Mouse (Mus musculus): ENCODE results near the gene Clec4n. TPM values are rescaled to one million over a fixed set of nuclear protein-coding genes. Genes with fewer than 3 reads are reported as not detected.
"Not testable (repeated sequence)": the region's sequence is repeated elsewhere in the genome, so short reads cannot be mapped to it uniquely, and the experiment has no call there.

Clec4n gene
- polyA plus RNA-seq (2015; fragmentation: Nextera tagmentation; extraction: Ambion mirVana): 2.7 and 3.6 TPM in 2 replicates

- no peak within 1 kb of the TSS for H3K4me2 ChIP-seq
- no peak within 1 kb of the TSS for H3K4me3 ChIP-seq (replicated peaks)
- no peaks in the 10 kb centered on the region for H3K4me1 ChIP-seq
- H3K27ac ChIP-seq: no peak within 1 kb of the TSS
- 69% methylated on average over 3 of the region's 3 CpGs for WGBS
- H3K9ac ChIP-seq: no peak within 1 kb of the TSS
- no peaks in the 10 kb centered on the region for H3K27me3 ChIP-seq
- no peaks in the 10 kb centered on the region for H3K9me3 ChIP-seq (replicated peaks)
- no peak for ATAC-seq (replicated peaks; ENCODE audit: low FRiP score)
- H3K36me3 ChIP-seq: no peaks in the 10 kb centered on the region
Observed at GRCm38 (mm10) chr6:123229644-123230043, at the start of gene Clec4n. Gene Clec4n, plus strand, starts transcription at chr6:123229843.

- H3K27ac ChIP-seq; H3K36me3 ChIP-seq; H3K9me3 ChIP-seq (replicated peaks); H3K27me3 ChIP-seq; H3K4me1 ChIP-seq; ATAC-seq (replicated peaks; ENCODE audit: low FRiP score); H3K4me3 ChIP-seq (replicated peaks); H3K4me2 ChIP-seq; H3K9ac ChIP-seq: not testable (repeated sequence)
- 71% methylated on average over 2 of the region's 2 CpGs for WGBS
Observed at GRCm38 (mm10) chr6:123184862-123185261, 44.8 kb upstream of the Clec4n start.

GRCm38 (mm10) chr6:123207187-123208076, 22.2 kb upstream of the Clec4n start:
- no peak for ATAC-seq (replicated peaks; ENCODE audit: low FRiP score)

GRCm38 (mm10) chr6:123208077-123208439, 21.6 kb upstream of the Clec4n start:
- not testable (repeated sequence) for H3K4me2 ChIP-seq; ATAC-seq (replicated peaks; ENCODE audit: low FRiP score); H3K4me3 ChIP-seq (replicated peaks); H3K4me1 ChIP-seq; H3K9me3 ChIP-seq (replicated peaks); H3K27me3 ChIP-seq; H3K9ac ChIP-seq; H3K27ac ChIP-seq; H3K36me3 ChIP-seq

More at GRCm38 (mm10) chr6:123207187-123208076, 22.2 kb upstream of the Clec4n start:
- no peak overlapping the region for H3K4me2 ChIP-seq
- no peak overlapping the region for H3K4me3 ChIP-seq (replicated peaks)
- no peak overlapping the region for H3K27ac ChIP-seq
- no peaks in the 10 kb centered on the region for H3K36me3 ChIP-seq
- H3K27me3 ChIP-seq: no peaks in the 10 kb centered on the region
- H3K9me3 ChIP-seq (replicated peaks): no peaks in the 10 kb centered on the region
- WGBS: 84% methylated on average over 1 of the region's 1 CpGs
- H3K4me1 ChIP-seq: no peaks in the 10 kb centered on the region
- no peak overlapping the region for H3K9ac ChIP-seq

GRCm38 (mm10) chr6:123211726-123212125, 17.9 kb upstream of the Clec4n start:
- no peak for ATAC-seq (replicated peaks; ENCODE audit: low FRiP score)
- H3K9ac ChIP-seq: no peak overlapping the region
- H3K4me2 ChIP-seq: no peak overlapping the region

GRCm38 (mm10) chr6:123227519-123228166, 2.0 kb upstream of the Clec4n start:
- ATAC-seq (replicated peaks; ENCODE audit: low FRiP score): no peak
- WGBS: 72% methylated on average over 2 of the region's 2 CpGs
- Histone ChIP-seq H3K36me3 (no peaks in the 10 kb centered on the region), H3K9me3 (replicated peaks) (no peaks in the 10 kb centered on the region), H3K4me3 (replicated peaks) (no peak overlapping the region), H3K4me2 (no peak overlapping the region), H3K27ac (no peak overlapping the region), H3K9ac (no peak overlapping the region), H3K27me3 (no peaks in the 10 kb centered on the region), H3K4me1 (no peaks in the 10 kb centered on the region)

More at GRCm38 (mm10) chr6:123211726-123212125, 17.9 kb upstream of the Clec4n start:
- WGBS: 79% methylated on average over 1 of the region's 1 CpGs
- Histone ChIP-seq H3K27ac (no peak overlapping the region), H3K9me3 (replicated peaks) (no peaks in the 10 kb centered on the region), H3K27me3 (no peaks in the 10 kb centered on the region), H3K4me1 (no peaks in the 10 kb centered on the region), H3K36me3 (no peaks in the 10 kb centered on the region), H3K4me3 (replicated peaks) (no peak overlapping the region)

- Histone ChIP-seq H3K27ac (no peak overlapping the region), H3K4me3 (replicated peaks) (no peak overlapping the region), H3K9me3 (replicated peaks) (no peaks in the 10 kb centered on the region), H3K27me3 (no peaks in the 10 kb centered on the region), H3K9ac (no peak overlapping the region), H3K4me1 (no peaks in the 10 kb centered on the region), H3K36me3 (no peaks in the 10 kb centered on the region), H3K4me2 (no peak overlapping the region)
- 68% methylated on average over 2 of the region's 2 CpGs for WGBS
- no peak for ATAC-seq (replicated peaks; ENCODE audit: low FRiP score)
Observed at GRCm38 (mm10) chr6:123231149-123231548, 1.5 kb downstream of the Clec4n start.

- Histone ChIP-seq H3K4me1 (no peaks in the 10 kb centered on the region), H3K36me3 (no peaks in the 10 kb centered on the region), H3K9ac (no peak overlapping the region), H3K27ac (no peak overlapping the region), H3K9me3 (replicated peaks) (no peaks in the 10 kb centered on the region), H3K27me3 (no peaks in the 10 kb centered on the region), H3K4me3 (replicated peaks) (no peak overlapping the region), H3K4me2 (no peak overlapping the region)
- no peak for ATAC-seq (replicated peaks; ENCODE audit: low FRiP score)
Observed at GRCm38 (mm10) chr6:123237582-123237981, 7.9 kb downstream of the Clec4n start.

GRCm38 (mm10) chr6:123244201-123244600, 14.6 kb downstream of the Clec4n start:
- no peak overlapping the region for H3K4me2 ChIP-seq
- H3K4me1 ChIP-seq: no peaks in the 10 kb centered on the region
- no peaks in the 10 kb centered on the region for H3K36me3 ChIP-seq
- H3K27me3 ChIP-seq: no peaks in the 10 kb centered on the region
- H3K4me3 ChIP-seq (replicated peaks): no peak overlapping the region
- no peak overlapping the region for H3K9ac ChIP-seq
- 89% methylated on average over 5 of the region's 5 CpGs for WGBS
- ATAC-seq (replicated peaks; ENCODE audit: low FRiP score): no peak
- H3K9me3 ChIP-seq (replicated peaks): no peaks in the 10 kb centered on the region
- H3K27ac ChIP-seq: no peak overlapping the region

- not testable (repeated sequence) for H3K9ac ChIP-seq; H3K4me1 ChIP-seq; H3K27ac ChIP-seq; H3K4me2 ChIP-seq; H3K27me3 ChIP-seq; H3K4me3 ChIP-seq (replicated peaks); H3K9me3 ChIP-seq (replicated peaks); ATAC-seq (replicated peaks; ENCODE audit: low FRiP score); H3K36me3 ChIP-seq
- WGBS: 83% methylated on average over 2 of the region's 2 CpGs
Observed at GRCm38 (mm10) chr6:123248862-123249261, 19.2 kb downstream of the Clec4n start.

GRCm38 (mm10) chr6:123252735-123253134, 23.1 kb downstream of the Clec4n start:
- Histone ChIP-seq H3K9me3 (replicated peaks) (peaks cover 4% of the 10 kb centered on the region; the same call in 1 of the 2 replicates), H3K4me3 (replicated peaks) (no peak overlapping the region), H3K4me2 (no peak overlapping the region), H3K36me3 (no peaks in the 10 kb centered on the region), H3K4me1 (no peaks in the 10 kb centered on the region), H3K9ac (no peak overlapping the region), H3K27ac (no peak overlapping the region), H3K27me3 (no peaks in the 10 kb centered on the region)
- no peak for ATAC-seq (replicated peaks; ENCODE audit: low FRiP score)

GRCm38 (mm10) chr6:123258946-123259345, 29.3 kb downstream of the Clec4n start:
- Histone ChIP-seq H3K27ac (no peak overlapping the region), H3K4me3 (replicated peaks) (no peak overlapping the region), H3K4me2 (no peak overlapping the region), H3K27me3 (no peaks in the 10 kb centered on the region), H3K9me3 (replicated peaks) (no peaks in the 10 kb centered on the region), H3K36me3 (no peaks in the 10 kb centered on the region), H3K9ac (no peak overlapping the region), H3K4me1 (no peaks in the 10 kb centered on the region)
- 70% methylated on average over 3 of the region's 3 CpGs for WGBS
- no peak for ATAC-seq (replicated peaks; ENCODE audit: low FRiP score)

Data from kidney, embryonic 15.5 days (tissue).